Mouse (Mus musculus) MEL (cell line): ENCODE measurements around the gene Sox15.

Experiments
- CTCF ChIP-seq, 3 experiments: IDR thresholded peaks in 2 of 3; conservative IDR thresholded peaks in 1 of 3; 2 replicates each; pipeline ENCODE4 v1.5.1; 2011 to 2012; ENCODE audit warnings: low read length in 3 of 3, low read depth in 2 of 3, mild to moderate bottlenecking in 2 of 3, improper control_type of control experiment in 1 of 3, inconsistent platforms in 1 of 3, mixed read lengths in 1 of 3, moderate library complexity in 1 of 3; ENCODE audit not compliant: control insufficient read depth in 1 of 3, insufficient read depth in 1 of 3, poor library complexity in 1 of 3, severe bottlenecking in 1 of 3
- ETS1 ChIP-seq: IDR thresholded peaks from 2 replicates; pipeline ENCODE4 v1.6.1; 2012; ENCODE audit warnings: low read depth, mild to moderate bottlenecking, inconsistent platforms, low read length, improper control_type of control experiment, moderate library complexity
- GATA1 ChIP-seq: IDR thresholded peaks from 2 replicates; pipeline ENCODE4 v1.6.1; 2011; ENCODE audit warnings: low read depth, low read length, improper control_type of control experiment
- POLR2A ChIP-seq, 2 experiments: IDR thresholded peaks; 2 replicates each; pipeline ENCODE4 v1.6.1; 2011 to 2012; ENCODE audit warnings: low read length in 2 of 2, mild to moderate bottlenecking in 2 of 2, control low read depth in 1 of 2, improper control_type of control experiment in 1 of 2, low read depth in 1 of 2, moderate library complexity in 1 of 2; ENCODE audit not compliant: control insufficient read depth in 1 of 2, insufficient read depth in 1 of 2, poor library complexity in 1 of 2
- SIN3A ChIP-seq: IDR thresholded peaks from 2 replicates; pipeline ENCODE4 v1.6.1; 2012; ENCODE audit warnings: low read length, improper control_type of control experiment, inconsistent platforms
- TAL1 ChIP-seq: IDR thresholded peaks from 2 replicates; pipeline ENCODE4 v1.6.1; 2012; ENCODE audit warnings: mild to moderate bottlenecking, inconsistent platforms, low read length, moderate library complexity, mixed read lengths
- USF1 ChIP-seq: IDR thresholded peaks from 2 replicates; pipeline ENCODE4 v1.6.1; 2014; ENCODE audit warnings: low read depth, mild to moderate bottlenecking, inconsistent platforms, low read length, improper control_type of control experiment, moderate library complexity
- ZMIZ1 ChIP-seq: IDR thresholded peaks from 2 replicates; pipeline ENCODE4 v1.6.1; 2012; ENCODE audit warnings: low read depth, mild to moderate bottlenecking, inconsistent platforms, low read length, improper control_type of control experiment, moderate library complexity

- TF ChIP-seq TAL1, result no peak
- TF ChIP-seq SIN3A, result peak; percentile 90
- TF ChIP-seq POLR2A (IDR thresholded peaks at IDR 0.05; ENCODE audit: control insufficient read depth in 1 of 2, insufficient read depth in 1 of 2, low read depth in 1 of 2, low read length in 2 of 2, poor library complexity in 1 of 2), result peak; percentile 93 to 97
- TF ChIP-seq USF1, result no peak
- TF ChIP-seq CTCF (IDR thresholded peaks at IDR 0.05 in 2 of 3, conservative IDR thresholded peaks at IDR 0.05 in 1 of 3; ENCODE audit: control insufficient read depth in 1 of 3, insufficient read depth in 1 of 3, low read depth in 2 of 3, low read length in 3 of 3, poor library complexity in 1 of 3, severe bottlenecking in 1 of 3), result no peak; a peak in 1 of 6 replicates
- TF ChIP-seq ETS1, result peak; percentile 37; the same call in 1 of the 2 replicates
- peak; percentile 76; the same call in 1 of the 2 replicates for TF ChIP-seq ZMIZ1
- 0 out of 2 replicates have a peak, but pooled peaks have one; percentile 8 for TF ChIP-seq GATA1
These were observed 7.3 kb downstream of the Sox15 start, which contains the start of gene Mpdu1 for GRCm38 (mm10) chr11:69662213-69662966.
